Mouse (Mus musculus): ENCODE measurements around the gene Pex5. TPM values are rescaled to one million over a fixed set of nuclear protein-coding genes. Genes with fewer than 3 reads are reported as not detected.

Gene Pex5
- 36.7 and 41.2 TPM in 2 replicates for polyA plus RNA-seq (2012; rRNA removed)

GRCm38 (mm10) chr6:124414927-124415325 lies at the start of gene Pex5:
Gene Pex5, minus strand, starts transcription at chr6:124415067.
- DNase-seq (ENCODE audit: low spot score): peak; percentile 77

GRCm38 (mm10) chr6:124463881-124464291 lies 49.0 kb upstream of the Pex5 start:
- no peak for DNase-seq (ENCODE audit: low spot score)

- DNase-seq (ENCODE audit: low spot score): no peak
Measured at GRCm38 (mm10) chr6:124459388-124459787, 44.5 kb upstream of the Pex5 start.

GRCm38 (mm10) chr6:124458505-124458904 lies 43.6 kb upstream of the Pex5 start:
- no peak for DNase-seq (ENCODE audit: low spot score)

GRCm38 (mm10) chr6:124457827-124458226 lies 43.0 kb upstream of the Pex5 start:
- no peak for DNase-seq (ENCODE audit: low spot score)

GRCm38 (mm10) chr6:124456243-124456642 lies 41.4 kb upstream of the Pex5 start:
- no peak for DNase-seq (ENCODE audit: low spot score)

GRCm38 (mm10) chr6:124453756-124454155 lies 38.9 kb upstream of the Pex5 start:
- no peak for DNase-seq (ENCODE audit: low spot score)

- no peak for DNase-seq (ENCODE audit: low spot score)
Measured at GRCm38 (mm10) chr6:124451995-124452394, 37.1 kb upstream of the Pex5 start.

- DNase-seq (ENCODE audit: low spot score): no peak
Measured at GRCm38 (mm10) chr6:124449668-124450383, 35.0 kb upstream of the Pex5 start.

GRCm38 (mm10) chr6:124448959-124449667 lies 34.2 kb upstream of the Pex5 start:
- DNase-seq (ENCODE audit: low spot score): no peak

- no peak for DNase-seq (ENCODE audit: low spot score)
Measured at GRCm38 (mm10) chr6:124448186-124448852, 33.5 kb upstream of the Pex5 start.

GRCm38 (mm10) chr6:124447356-124447755 lies 32.5 kb upstream of the Pex5 start:
- DNase-seq (ENCODE audit: low spot score): no peak

GRCm38 (mm10) chr6:124446459-124446858 lies 31.6 kb upstream of the Pex5 start:
- no peak for DNase-seq (ENCODE audit: low spot score)

- DNase-seq (ENCODE audit: low spot score): no peak
Measured at GRCm38 (mm10) chr6:124446024-124446423, 31.2 kb upstream of the Pex5 start.

GRCm38 (mm10) chr6:124443338-124443737 lies 28.5 kb upstream of the Pex5 start:
- no peak for DNase-seq (ENCODE audit: low spot score)

GRCm38 (mm10) chr6:124436245-124436644 lies 21.4 kb upstream of the Pex5 start:
- no peak for DNase-seq (ENCODE audit: low spot score)

GRCm38 (mm10) chr6:124435173-124435572 lies 20.3 kb upstream of the Pex5 start:
- no peak for DNase-seq (ENCODE audit: low spot score)

- DNase-seq (ENCODE audit: low spot score): no peak
Measured at GRCm38 (mm10) chr6:124433688-124434324, 18.9 kb upstream of the Pex5 start.

- DNase-seq (ENCODE audit: low spot score): no peak
Measured at GRCm38 (mm10) chr6:124430784-124431495, 16.1 kb upstream of the Pex5 start.

- DNase-seq (ENCODE audit: low spot score): no peak
Measured at GRCm38 (mm10) chr6:124430379-124430778, 15.5 kb upstream of the Pex5 start.

GRCm38 (mm10) chr6:124427791-124428576 lies 13.1 kb upstream of the Pex5 start:
- no peak for DNase-seq (ENCODE audit: low spot score)
